Mouse (Mus musculus) forebrain, embryonic 13.5 days (tissue): ENCODE measurements around the gene Epha5. TPM values are rescaled to one million over a fixed set of nuclear protein-coding genes. Genes with fewer than 3 reads are reported as not detected.

Source experiments
- ATAC-seq: fragments of 200-750 bp; cut with Nextera tagmentation; 2 replicates; pipeline ENCODE4 v1.8.0; 2017
- H3K27ac ChIP-seq: fragments of 300-500 bp; sonication (generic); 2 replicates; pipeline ENCODE4 v1.5.1; 2015; ENCODE audit warnings: inconsistent platforms, mild to moderate bottlenecking, moderate library complexity
- H3K27me3 ChIP-seq: fragments of 300-500 bp; sonication (generic); 2 replicates; pipeline ENCODE4 v1.6.1; 2015; ENCODE audit warnings: mild to moderate bottlenecking, inconsistent platforms
- H3K36me3 ChIP-seq: fragments of 300-500 bp; sonication (generic); 2 replicates; pipeline ENCODE4 v1.6.1; 2015; ENCODE audit warnings: mild to moderate bottlenecking, inconsistent platforms; ENCODE audit not compliant: poor library complexity, severe bottlenecking
- H3K4me1 ChIP-seq: fragments of 300-500 bp; sonication (generic); 2 replicates; pipeline ENCODE4 v1.6.1; 2015; ENCODE audit warnings: inconsistent platforms
- H3K4me2 ChIP-seq: fragments of 300-500 bp; sonication (generic); 2 replicates; pipeline ENCODE4 v1.6.1; 2015; ENCODE audit warnings: inconsistent platforms, mild to moderate bottlenecking, moderate library complexity
- H3K4me3 ChIP-seq: fragments of 300-500 bp; sonication (generic); 2 replicates; pipeline ENCODE4 v1.5.1; 2015; ENCODE audit warnings: mild to moderate bottlenecking, inconsistent platforms
- H3K9ac ChIP-seq: fragments of 300-500 bp; sonication (generic); 2 replicates; pipeline ENCODE4 v1.6.1; 2015; ENCODE audit warnings: mild to moderate bottlenecking, inconsistent platforms
- H3K9me3 ChIP-seq: fragments of 300-500 bp; sonication (generic); replicated peaks from 2 replicates; pipeline ENCODE4 v1.6.1; 2016; ENCODE audit warnings: inconsistent platforms
- WGBS: fragments of 180-500 bp; shearing (Covaris S2); methylation state at CpG from one replicate; pipeline ENCODE4 v1.1.7; 2015; 5-methylcytosine and 5-hydroxymethylcytosine counted together
- polyA plus RNA-seq: library from polyadenylated mRNA; unstranded; fragments of >200 nt; fragmentation: Nextera tagmentation; extraction: Ambion mirVana; gene quantifications from 2 replicates; pipeline ENCODE4 v1.2.1, GENCODE M21; 2015

Gene Epha5
- 117 and 136 TPM in 2 replicates for polyA plus RNA-seq

DNA sequence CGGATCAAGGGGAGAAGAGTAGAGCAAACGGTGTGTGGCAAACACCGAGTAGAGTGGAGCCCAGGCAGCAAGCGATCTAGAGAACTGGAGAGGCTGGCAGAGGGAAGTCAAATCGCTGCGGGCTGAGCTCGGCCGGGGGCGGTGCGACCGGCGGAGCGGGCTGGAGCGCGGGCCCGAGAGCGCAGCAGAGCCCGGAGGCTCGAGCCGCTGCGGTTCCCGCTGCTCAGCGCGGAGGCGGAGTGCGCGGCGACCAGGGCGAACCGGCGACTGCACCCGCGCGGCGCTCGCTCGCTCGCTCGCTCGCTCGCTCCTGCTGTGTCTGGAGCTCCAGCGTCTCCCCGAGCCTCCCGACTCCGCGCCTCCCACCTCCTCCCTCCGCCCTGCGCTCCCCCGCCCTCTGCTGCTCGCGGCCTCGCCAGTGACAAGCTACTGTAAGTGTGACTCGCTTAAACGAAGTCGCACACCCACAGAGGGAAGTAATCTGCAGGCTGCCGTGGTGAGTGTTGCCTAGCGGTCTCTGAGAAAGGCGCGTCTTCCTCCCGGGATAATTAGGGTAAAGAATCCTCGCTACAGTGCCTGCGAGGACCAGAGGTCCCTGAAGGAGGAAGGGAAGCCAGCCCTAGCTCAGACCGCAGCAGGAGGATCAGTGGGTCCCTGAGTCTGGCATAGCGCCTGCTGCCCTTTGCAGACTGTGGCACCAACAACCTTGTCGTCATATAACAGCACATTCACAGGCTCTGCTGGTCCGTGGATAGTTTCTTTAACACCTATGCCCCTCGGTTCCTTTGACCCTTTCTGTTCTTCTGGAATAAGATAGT lies at the start of gene Epha5:
Epha5 (minus strand) TSS at position 321 of the 818 bp plus-strand sequence.
- peak; percentile 96 for ATAC-seq
- no peaks in the 10 kb centered on the region for H3K36me3 ChIP-seq
- no peaks in the 10 kb centered on the region for H3K27me3 ChIP-seq
- H3K27ac ChIP-seq = peak within 1 kb of the TSS; percentile 98
- peaks cover 29% of the 10 kb centered on the region for H3K4me1 ChIP-seq
- H3K4me2 ChIP-seq = peak within 1 kb of the TSS; percentile 71
- under 1% methylated on average over 56 of the region's 67 CpGs for WGBS
- H3K9ac ChIP-seq = peak within 1 kb of the TSS; percentile 97
- H3K9me3 ChIP-seq = no peaks in the 10 kb centered on the region
- peak within 1 kb of the TSS; percentile 94 for H3K4me3 ChIP-seq

DNA sequence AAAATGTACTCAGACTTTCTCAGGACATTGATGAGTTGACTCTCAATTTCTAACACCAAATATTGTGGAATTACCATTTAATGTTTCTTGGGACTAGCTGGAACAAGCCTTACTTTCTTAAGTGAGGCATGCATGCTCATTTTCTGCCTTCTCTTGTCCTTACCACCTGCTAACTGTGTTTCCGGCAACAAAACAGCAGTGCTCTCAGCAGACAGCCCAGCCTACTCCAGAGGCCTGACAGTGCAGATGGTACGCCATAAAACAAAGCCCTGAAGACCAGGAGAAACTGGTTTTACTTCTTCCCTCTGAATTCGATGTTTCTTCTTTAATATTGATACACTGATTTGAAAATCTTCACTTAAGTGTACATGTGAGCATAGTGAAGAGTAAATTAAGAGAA lies 39.0 kb upstream of the Epha5 start:
- no peak overlapping the region for H3K27ac ChIP-seq
- no peaks in the 10 kb centered on the region; the same call in 1 of the 2 replicates for H3K4me1 ChIP-seq
- no peak overlapping the region for H3K4me2 ChIP-seq
- ATAC-seq = peak; percentile 36; the same call in 1 of the 2 replicates
- no peaks in the 10 kb centered on the region for H3K36me3 ChIP-seq
- H3K27me3 ChIP-seq = no peaks in the 10 kb centered on the region
- H3K9me3 ChIP-seq = no peaks in the 10 kb centered on the region
- no peak overlapping the region for H3K9ac ChIP-seq
- no peak overlapping the region for H3K4me3 ChIP-seq
- WGBS = 46% methylated on average over 3 of the region's 3 CpGs

DNA sequence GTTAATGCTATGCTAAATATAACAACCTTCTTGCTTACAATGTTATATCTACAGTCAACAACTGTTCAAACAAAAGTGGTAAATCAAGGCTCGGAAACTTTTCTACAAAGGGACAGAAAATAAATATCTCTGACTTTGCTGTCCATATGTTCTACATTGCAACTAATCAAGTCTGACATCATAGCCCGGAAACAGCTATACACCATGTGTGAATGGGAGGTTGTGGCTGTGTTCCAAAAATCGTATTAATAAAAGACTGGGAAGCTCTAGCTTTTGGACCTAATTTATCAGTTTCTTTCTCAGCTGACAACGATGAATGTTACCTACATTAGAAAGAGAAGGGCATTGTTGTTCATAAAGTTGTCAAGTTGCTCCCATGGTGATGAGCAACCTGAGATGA lies 37.5 kb upstream of the Epha5 start:
- H3K36me3 ChIP-seq = no peaks in the 10 kb centered on the region
- ATAC-seq = peak; percentile 68; the same call in 1 of the 2 replicates
- H3K9me3 ChIP-seq = no peaks in the 10 kb centered on the region
- no peaks in the 10 kb centered on the region; the same call in 1 of the 2 replicates for H3K4me1 ChIP-seq
- no peak overlapping the region for H3K27ac ChIP-seq
- H3K9ac ChIP-seq = no peak overlapping the region
- no peak overlapping the region for H3K4me3 ChIP-seq
- no peak overlapping the region for H3K4me2 ChIP-seq
- 59% methylated on average over 4 of the region's 4 CpGs for WGBS
- no peaks in the 10 kb centered on the region for H3K27me3 ChIP-seq

- no peak; the same call in 1 of the 2 replicates for ATAC-seq
- no peak overlapping the region for H3K27ac ChIP-seq
- H3K36me3 ChIP-seq = no peaks in the 10 kb centered on the region
- WGBS = 70% methylated on average over 2 of the region's 2 CpGs
- no peak overlapping the region for H3K4me3 ChIP-seq
- no peaks in the 10 kb centered on the region for H3K9me3 ChIP-seq
- H3K4me1 ChIP-seq = no peaks in the 10 kb centered on the region; the same call in 1 of the 2 replicates
- H3K27me3 ChIP-seq = no peaks in the 10 kb centered on the region
- H3K9ac ChIP-seq = no peak overlapping the region
- H3K4me2 ChIP-seq = no peak overlapping the region
These were observed 36.7 kb upstream of the Epha5 start for GRCm38 (mm10) chr5:84453839-84454238.

DNA sequence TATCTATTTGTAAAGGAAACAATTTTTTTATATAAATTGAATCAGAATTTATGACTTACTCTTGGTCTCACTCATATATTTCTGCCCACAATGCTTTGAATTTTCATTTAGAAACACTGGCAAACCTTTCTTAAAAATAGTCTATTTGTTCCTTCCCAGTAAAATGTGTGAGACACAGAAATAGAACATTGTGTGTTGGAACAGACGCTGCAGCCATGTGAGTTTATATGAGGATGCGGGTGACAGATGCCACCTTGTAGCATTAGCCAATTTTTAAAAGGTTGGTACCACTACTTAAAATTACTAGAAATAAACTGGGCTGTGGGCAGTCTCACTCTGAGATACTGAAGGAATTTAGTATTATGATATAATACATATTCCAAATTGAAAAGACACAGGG lies 23.1 kb upstream of the Epha5 start:
- Histone ChIP-seq H3K9ac (no peak overlapping the region), H3K4me1 (no peaks in the 10 kb centered on the region), H3K27me3 (no peaks in the 10 kb centered on the region), H3K9me3 (no peaks in the 10 kb centered on the region), H3K27ac (no peak overlapping the region), H3K4me2 (no peak overlapping the region), H3K36me3 (no peaks in the 10 kb centered on the region), H3K4me3 (no peak overlapping the region)
- WGBS = 79% methylated on average over 2 of the region's 2 CpGs
- no peak for ATAC-seq

DNA sequence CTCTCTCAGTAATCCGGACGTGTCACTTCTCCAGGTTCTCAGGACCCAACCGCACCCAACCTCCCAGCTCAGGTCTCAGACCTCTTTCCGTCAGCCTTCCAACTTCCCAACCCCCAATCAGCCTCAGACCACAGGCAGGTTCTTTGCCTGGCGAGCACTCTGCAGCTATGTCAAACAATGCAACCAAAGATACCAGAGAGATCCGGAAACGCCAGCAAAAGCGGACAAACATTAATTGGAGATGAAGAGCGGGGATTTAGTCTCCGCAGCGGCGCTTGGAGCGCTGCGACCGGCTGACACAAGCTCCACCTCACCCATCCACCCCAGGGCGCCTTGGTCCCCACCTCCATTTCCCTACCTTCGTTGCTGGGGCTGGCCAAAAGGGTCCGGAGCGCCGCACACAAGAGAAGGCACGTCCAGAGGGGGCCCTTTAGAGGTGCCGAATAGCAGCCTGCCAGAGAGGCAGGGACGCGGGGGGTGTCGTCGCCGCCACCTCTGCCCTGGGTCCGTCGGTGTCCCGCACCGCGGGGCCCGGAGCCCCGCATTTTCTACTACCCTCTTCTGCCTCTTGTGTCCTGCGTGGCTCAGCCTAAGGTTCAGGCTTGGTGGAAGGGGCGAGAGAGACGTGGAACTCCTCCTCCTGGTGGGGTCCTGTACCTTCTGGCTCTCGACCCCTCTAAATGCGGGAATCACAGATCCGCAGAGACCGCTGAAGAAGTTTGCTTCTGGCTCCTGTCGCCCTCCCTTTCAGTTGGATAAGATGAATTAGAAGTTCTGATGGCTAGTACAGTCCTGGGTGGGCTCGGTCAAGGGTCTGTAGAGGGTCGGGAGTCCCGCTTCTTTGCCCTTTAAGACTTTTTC lies 991 bp downstream of the Epha5 start:
- H3K4me3 ChIP-seq = peak overlapping the region; percentile 94
- no peaks in the 10 kb centered on the region for H3K36me3 ChIP-seq
- peak; percentile 11 for ATAC-seq
- peak overlapping the region; percentile 97 for H3K9ac ChIP-seq
- no peaks in the 10 kb centered on the region for H3K9me3 ChIP-seq
- H3K27ac ChIP-seq = peak overlapping the region; percentile 98
- H3K4me2 ChIP-seq = peak overlapping the region; percentile 71
- WGBS = under 1% methylated on average over 45 of the region's 45 CpGs
- H3K27me3 ChIP-seq = no peaks in the 10 kb centered on the region
- H3K4me1 ChIP-seq = peaks cover 32% of the 10 kb centered on the region

DNA sequence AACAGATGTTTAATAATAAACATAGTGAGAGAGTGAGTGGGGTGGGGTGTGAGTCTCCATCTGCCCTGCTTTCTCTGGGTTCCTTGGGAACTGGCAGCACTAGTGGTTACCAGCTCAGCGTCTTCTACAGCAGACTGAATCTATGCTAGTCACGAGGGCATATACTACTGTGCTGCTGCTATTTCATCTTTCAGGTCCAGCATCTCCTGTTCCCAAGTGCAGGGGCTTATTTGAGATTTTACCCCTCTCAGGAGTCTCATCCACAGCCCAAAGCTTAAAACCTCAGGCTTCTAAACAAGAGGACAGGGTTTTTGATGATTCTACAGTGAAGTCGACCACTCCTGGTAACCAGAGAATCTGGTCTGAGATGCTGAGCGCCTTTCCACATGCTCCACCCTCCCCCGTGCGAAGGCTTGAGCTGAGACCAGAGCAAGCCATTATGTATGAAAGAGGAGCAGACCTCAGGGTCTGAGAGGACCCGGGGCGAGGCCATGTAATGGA lies 2.2 kb downstream of the Epha5 start:
- Histone ChIP-seq H3K4me3 (peak overlapping the region; percentile 94), H3K27ac (peak overlapping the region; percentile 98), H3K9me3 (no peaks in the 10 kb centered on the region), H3K4me2 (peak overlapping the region; percentile 71), H3K4me1 (peaks cover 32% of the 10 kb centered on the region), H3K36me3 (no peaks in the 10 kb centered on the region), H3K27me3 (no peaks in the 10 kb centered on the region), H3K9ac (peak overlapping the region; percentile 97)
- peak; percentile 31; the same call in 1 of the 2 replicates for ATAC-seq
- WGBS = 4% methylated on average over 8 of the region's 8 CpGs

DNA sequence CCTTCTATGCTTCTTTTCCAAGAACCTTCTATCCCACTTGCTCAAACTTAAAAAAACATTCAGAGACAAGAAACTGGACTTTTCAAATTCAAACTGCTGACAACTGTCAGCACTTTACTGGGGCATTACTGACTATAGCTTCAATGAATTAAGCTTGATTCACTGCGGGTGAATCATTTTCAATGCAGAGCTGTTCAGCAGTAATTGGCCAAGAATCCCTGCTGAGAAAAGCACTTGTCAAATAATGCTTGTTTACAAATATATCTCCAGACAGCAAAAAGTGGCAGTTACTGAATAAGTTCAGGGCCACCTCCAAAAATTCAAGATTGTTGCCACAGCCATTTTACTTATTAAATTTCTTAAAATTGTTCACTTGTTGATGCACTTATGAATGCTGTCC lies 4.2 kb downstream of the Epha5 start:
- Histone ChIP-seq H3K4me1 (peaks cover 34% of the 10 kb centered on the region), H3K9me3 (no peaks in the 10 kb centered on the region), H3K27ac (no peak overlapping the region), H3K36me3 (no peaks in the 10 kb centered on the region), H3K4me2 (peak overlapping the region; percentile 54), H3K27me3 (no peaks in the 10 kb centered on the region), H3K4me3 (peak overlapping the region; percentile 28), H3K9ac (no peak overlapping the region; the same call in 1 of the 2 replicates)
- 0% methylated on average over 1 of the region's 1 CpGs for WGBS
- no peak for ATAC-seq

DNA sequence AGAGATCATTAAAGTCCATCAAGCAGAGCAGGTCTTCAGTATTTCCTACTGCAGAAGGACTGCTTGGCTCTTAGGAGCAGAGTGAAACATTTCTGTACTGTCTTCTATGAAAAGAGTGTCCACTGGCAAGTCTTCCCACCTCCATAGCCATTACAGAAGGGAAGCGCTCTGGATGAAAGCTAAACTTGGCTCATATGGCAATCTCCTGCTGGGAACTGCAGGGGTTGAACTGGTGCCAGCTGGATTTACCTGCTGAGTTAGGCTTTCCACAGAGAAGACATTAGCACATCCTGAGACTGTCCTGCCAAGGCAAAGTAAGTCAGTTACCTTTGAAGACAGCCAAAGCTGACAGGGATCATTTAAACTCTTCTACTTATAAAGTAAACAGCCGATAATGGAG lies 8.8 kb downstream of the Epha5 start:
- Histone ChIP-seq H3K9me3 (no peaks in the 10 kb centered on the region), H3K27ac (no peak overlapping the region), H3K4me1 (peaks cover 20% of the 10 kb centered on the region), H3K4me3 (no peak overlapping the region), H3K4me2 (no peak overlapping the region), H3K9ac (no peak overlapping the region), H3K27me3 (no peaks in the 10 kb centered on the region), H3K36me3 (no peaks in the 10 kb centered on the region)
- WGBS = 44% methylated on average over 2 of the region's 2 CpGs
- ATAC-seq = no peak

DNA sequence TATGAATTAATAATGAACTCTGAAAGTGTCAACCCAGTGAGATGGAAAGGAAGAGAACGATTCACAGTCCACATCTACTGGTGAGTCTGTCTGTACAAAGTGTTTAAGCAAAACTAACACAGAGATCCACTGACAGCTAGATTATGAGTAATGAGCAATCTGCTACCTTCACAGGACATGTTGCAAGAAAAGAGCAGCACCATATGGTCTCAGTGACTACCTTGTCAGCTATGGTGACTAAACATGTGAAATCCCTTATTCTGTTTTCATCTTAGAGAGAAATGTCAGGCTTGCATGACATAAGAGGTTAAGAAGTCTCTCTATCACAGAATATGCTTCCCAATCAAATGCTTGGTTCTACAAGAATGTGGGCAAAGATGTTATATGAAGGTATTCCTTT lies 20.1 kb downstream of the Epha5 start:
- Histone ChIP-seq H3K36me3 (no peaks in the 10 kb centered on the region), H3K9ac (no peak overlapping the region), H3K27ac (no peak overlapping the region), H3K9me3 (no peaks in the 10 kb centered on the region), H3K4me2 (no peak overlapping the region), H3K4me3 (no peak overlapping the region), H3K4me1 (no peaks in the 10 kb centered on the region), H3K27me3 (no peaks in the 10 kb centered on the region)
- ATAC-seq = peak; percentile 69
- WGBS = 69% methylated on average over 1 of the region's 1 CpGs

GRCm38 (mm10) chr5:84365334-84365733 lies 51.8 kb downstream of the Epha5 start:
- WGBS = 51% methylated on average over 4 of the region's 5 CpGs
- Histone ChIP-seq H3K4me2 (no peak overlapping the region), H3K4me1 (peaks cover 4% of the 10 kb centered on the region; the same call in 1 of the 2 replicates), H3K27ac (no peak overlapping the region), H3K36me3 (no peaks in the 10 kb centered on the region), H3K9ac (no peak overlapping the region), H3K9me3 (no peaks in the 10 kb centered on the region), H3K27me3 (no peaks in the 10 kb centered on the region), H3K4me3 (no peak overlapping the region)
- peak; percentile 43; the same call in 1 of the 2 replicates for ATAC-seq

GRCm38 (mm10) chr5:84359430-84359829 lies 57.8 kb downstream of the Epha5 start:
- Histone ChIP-seq H3K27me3 (no peaks in the 10 kb centered on the region), H3K4me3 (no peak overlapping the region), H3K27ac (no peak overlapping the region), H3K4me2 (no peak overlapping the region), H3K9ac (no peak overlapping the region), H3K9me3 (no peaks in the 10 kb centered on the region), H3K36me3 (no peaks in the 10 kb centered on the region), H3K4me1 (peaks cover 2% of the 10 kb centered on the region; the same call in 1 of the 2 replicates)
- WGBS = 70% methylated on average over 3 of the region's 3 CpGs
- ATAC-seq = no peak
